Mouse (Mus musculus) heart, postnatal 25 days (tissue): Measurements from ENCODE around the gene Stk24. TPM values are rescaled to one million over a fixed set of nuclear protein-coding genes. Genes with fewer than 3 reads are reported as not detected.

Source experiments
- DNase-seq: peaks from one replicate; pipeline ENCODE4 v3.0.0; 2022; ENCODE audit warnings: low spot score
- intact Hi-C: fragments of 180-260 bp; cut with DNase I; formaldehyde crosslinking; loops from one replicate; pipeline ENCODE4 v1.15.1; 2025
- total RNA-seq, 2 experiments: library from RNA; stranded (reverse); gene quantifications; 2 replicates each; pipeline ENCODE4 v1.2.3; 2021

Stk24 gene
- total RNA-seq, 2 experiments from 2014 or later, result 67.1 to 78.4 TPM

DNA sequence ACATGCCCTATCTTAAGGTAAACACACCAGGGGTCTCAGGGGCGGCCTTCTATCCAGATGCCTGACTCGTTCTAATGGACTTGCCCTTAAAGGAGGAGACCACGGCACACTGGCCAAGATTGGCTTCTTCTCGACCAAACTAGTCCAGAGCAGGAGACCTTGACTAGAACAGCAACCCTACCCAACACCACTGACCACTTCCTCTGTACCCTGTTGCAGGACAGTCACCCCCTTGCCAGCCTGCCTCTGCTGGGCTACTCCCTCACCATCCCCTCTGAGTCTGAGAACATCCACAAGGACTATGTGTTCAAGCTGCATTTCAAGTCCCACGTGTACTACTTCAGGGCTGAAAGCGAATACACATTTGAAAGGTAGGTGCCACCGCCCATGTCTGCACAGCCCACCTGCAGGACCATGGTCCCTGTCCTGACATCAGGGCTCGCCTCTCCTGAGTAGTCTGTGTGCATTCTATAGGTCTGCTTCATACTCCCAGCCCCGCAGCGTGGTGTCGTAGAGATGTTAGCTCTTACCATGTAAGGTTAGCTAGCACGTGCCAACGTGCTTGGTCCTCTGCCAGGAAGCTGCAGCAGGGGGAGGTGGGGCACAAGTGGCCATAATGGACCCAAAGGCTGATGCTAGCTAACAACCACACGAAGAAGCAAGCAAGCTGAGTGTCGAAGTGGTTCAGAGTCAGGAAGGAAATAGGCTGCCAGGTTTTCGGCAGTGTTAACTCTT lies 99.0 kb downstream of the Stk24 start:
- no peak for DNase-seq
- intact Hi-C loops, result no loop called here

DNA sequence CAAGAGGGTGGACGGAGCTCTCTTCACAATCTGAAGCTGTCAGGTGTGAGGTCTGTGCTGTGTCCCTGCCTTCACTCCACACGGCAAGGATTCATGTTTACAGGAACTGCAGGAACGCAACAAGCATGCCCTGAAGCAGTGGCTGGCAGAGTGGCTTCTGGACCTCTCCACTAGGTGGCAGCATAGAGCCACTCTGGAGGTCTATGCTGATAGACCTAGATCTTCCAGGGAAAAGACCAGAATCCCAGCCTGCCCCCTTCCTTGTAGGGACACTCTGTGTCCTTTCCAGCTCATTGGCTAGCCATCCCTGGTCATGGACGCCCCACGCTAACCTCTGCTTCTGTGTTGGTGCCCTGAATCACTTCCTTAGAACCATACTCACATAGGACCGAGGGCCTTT lies 100.7 kb downstream of the Stk24 start:
- intact Hi-C loops, result loop anchor here (1.0 to 10.0 kb wide), 4 partner anchors 100 to 306 kb away; no protein-coding TSS in a partner anchor
- DNase-seq, result peak; percentile 55

DNA sequence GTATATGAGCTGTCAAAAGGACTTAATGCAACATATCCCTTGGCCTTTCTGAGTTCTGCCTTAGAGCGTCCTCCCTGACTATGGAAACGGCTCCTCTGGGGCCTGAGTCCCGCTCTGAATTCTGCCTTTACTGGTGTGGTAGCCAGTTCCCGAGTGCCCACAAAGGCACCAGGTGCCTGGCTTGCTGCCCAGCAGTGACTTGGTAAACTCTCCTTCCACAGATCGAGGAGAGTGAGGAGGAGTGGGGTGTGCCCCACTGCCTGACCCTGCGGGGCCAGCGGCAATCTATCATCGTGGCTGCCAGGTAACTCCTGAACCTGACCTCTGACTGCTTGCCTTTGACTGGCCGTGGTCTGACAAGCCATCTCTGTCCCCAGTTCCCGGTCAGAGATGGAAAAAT lies 103.8 kb downstream of the Stk24 start:
- no peak for DNase-seq
- intact Hi-C loops, result loop anchor here (10.0 kb wide), 1 partner anchor 309 kb away; no protein-coding TSS in a partner anchor

DNA sequence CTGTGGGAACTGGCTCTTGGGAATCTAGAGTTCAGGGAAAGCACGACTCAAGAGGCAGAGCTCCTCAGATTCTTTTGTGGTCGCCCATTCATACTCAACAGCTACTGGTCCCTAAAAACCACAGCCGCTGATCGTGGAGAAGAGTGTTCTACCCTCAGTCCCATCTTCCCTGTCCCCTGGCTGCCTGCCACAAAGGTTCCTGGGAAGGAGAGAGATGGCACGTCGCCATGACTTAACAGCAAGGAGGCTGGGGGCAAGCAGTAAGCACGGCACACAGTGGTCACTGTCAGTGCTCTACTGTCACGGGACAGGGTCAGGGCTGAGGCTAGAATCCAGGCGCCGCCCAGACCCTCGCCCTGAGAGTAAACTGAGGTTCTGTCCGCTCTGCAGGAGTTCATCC lies 104.8 kb downstream of the Stk24 start:
- DNase-seq, result no peak
- intact Hi-C loops, result loop anchor here (10.0 kb wide), 1 partner anchor 310 kb away; no protein-coding TSS in a partner anchor

DNA sequence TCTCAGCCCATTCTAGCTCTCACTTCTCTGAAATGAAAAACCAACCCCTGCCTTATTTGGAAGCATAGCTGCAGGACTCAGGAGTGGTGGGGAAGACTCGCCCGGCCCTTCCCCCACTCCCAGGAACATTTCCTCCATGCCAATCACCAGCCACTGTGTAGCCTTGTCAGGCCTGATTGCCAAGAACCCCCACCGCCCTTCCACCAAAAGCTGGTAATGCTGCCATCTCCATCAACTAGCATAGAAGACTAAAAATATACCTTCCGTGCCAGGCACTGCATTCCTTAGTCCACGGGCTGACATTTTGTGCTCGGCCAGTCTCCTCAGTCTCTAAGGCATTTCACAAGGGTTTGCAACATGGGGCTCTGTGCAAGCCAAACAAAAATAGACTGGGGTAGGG lies 109.3 kb downstream of the Stk24 start:
- intact Hi-C loops, result loop anchor here (10.0 kb wide), 1 partner anchor 314 kb away; no protein-coding TSS in a partner anchor
- DNase-seq, result no peak

DNA sequence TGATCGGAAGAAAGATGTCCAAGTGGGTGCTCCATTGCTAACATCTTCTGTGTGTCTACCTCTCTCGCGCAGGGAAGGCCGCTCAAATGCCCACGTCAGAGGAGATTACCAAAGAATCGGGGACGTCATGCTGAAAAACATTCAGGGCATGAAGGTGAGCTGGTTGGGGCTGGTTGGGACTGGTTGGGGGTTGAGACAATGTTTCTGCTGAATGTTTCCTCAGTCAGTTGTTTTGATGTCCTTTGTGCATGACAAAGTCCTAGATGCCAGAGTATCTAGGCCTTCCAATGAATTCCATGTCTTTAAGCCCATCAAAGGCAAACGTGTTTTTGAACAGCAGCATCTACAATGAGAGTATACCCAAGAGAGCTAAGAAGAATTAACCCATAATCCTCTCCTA lies 112.0 kb downstream of the Stk24 start:
- intact Hi-C loops, result no loop called here
- no peak for DNase-seq

DNA sequence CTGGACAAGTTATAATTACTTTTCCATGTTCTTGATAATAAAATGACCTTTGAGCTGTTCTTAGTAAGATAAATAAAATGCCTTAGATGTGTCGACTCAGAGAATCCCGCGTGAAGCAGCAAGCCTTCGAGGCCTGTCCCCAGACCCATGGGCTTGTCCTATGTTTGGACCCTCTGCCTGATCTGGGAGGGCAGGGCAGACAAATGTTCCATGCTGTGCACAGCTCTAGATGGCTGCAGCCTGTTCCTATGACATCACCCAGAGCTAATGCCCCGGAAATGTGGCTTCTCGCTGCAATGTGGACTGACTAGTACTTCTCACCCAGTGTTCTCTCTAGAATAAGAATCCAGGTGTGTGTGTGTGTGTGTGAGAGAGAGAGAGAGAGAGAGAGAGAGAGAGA lies 115.4 kb downstream of the Stk24 start:
- no peak for DNase-seq
- intact Hi-C loops, result loop anchor here (5.0 kb wide), 1 partner anchor 188 kb away; no protein-coding TSS in a partner anchor

DNA sequence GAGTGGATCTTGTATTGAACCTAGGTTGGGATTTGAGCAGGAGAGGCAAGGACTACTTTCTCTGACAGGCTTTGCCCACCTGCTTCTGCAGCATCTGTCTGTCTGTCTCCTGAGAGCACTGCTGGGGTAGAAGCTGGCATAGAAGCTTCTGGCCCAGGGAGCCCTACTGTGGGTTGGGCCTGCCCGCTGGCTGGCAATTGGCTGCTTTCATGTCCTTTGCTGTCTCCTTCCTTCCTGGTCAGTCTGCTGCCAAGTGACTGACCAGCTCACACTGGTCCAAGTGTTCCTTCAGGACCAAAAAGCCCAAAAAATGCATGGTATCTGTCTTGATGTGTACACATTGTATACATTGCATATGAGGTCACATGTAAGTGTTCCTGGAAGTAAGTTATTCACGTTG lies 115.9 kb downstream of the Stk24 start:
- intact Hi-C loops, result loop anchor here (5.0 kb wide), 1 partner anchor 188 kb away; no protein-coding TSS in a partner anchor
- DNase-seq, result no peak

DNA sequence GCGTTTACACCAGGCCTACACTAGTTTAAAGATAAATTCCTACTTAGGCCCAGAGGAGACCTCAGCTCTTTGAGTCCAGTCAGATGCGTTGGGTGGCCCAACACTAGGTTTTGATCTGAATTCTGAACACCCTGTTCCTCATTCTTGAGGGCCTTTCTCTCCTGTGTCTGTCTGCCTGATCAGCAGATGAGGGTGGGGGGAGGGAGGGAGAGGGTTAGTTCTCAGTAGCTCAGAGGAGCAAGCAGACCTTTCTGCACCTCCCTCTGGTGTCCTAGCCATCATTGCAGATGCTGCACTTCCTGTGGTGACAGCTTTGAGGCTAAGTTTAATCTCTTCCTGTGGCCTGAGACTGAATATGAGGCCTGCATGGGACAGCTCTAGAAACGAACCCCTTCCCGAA lies 117.2 kb downstream of the Stk24 start:
- intact Hi-C loops, result loop anchor here (5.0 kb wide), 1 partner anchor 190 kb away; no protein-coding TSS in a partner anchor
- DNase-seq, result no peak

DNA sequence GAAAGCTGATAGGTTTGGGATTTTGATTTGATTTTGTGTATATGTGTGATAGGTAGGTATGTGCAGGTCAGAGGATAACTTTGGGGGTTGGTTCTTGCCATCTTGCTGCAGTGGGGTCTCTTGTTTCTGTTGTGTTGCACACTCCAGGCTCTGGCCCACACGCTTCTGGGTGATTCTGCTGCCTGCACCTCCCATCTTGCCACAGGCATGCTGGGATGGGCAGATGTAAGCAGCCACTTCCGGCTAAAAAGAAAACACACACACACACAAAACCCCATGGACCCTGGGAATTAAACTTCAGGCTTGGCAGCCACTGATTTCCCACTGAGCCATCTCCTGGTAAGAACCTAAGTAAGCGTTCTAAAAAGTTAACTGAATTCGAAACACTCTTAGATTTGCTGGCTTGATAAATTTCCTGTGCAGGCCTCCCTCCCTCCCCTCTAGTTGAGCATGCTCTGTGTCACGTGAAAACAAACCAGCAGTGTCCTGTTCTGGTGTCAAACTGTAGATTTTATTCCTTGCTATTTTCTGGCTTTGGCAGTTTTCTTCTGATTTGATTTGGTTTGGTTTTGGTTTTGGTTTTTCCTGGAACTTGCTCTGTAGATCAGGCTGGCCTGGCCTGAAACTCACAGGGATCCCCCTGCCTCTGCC lies 118.5 kb downstream of the Stk24 start:
- intact Hi-C loops, result loop anchor here (5.0 kb wide), 1 partner anchor 191 kb away; no protein-coding TSS in a partner anchor
- no peak for DNase-seq

DNA sequence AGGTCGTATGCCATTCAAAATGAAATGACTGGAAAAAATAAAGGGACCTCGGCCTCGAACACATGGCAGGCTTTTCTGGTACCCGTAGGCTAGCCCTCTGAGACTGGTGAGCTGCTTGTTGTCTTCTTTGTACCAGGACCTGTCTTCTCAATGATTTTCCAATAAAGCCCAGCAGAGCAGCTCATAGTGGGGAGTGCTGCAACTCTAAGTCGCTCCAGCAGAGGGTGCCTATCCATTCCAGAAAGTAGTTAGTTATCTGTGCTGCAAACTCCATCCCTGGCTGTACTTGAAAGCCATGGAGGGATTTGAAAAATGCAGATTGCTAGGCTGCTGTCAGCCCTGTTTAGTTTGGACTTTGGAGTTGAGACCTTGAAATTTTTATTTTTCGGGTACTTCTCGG lies 120.0 kb downstream of the Stk24 start:
- intact Hi-C loops, result loop anchor here (5.0 kb wide), 1 partner anchor 193 kb away; no protein-coding TSS in a partner anchor
- DNase-seq, result no peak

DNA sequence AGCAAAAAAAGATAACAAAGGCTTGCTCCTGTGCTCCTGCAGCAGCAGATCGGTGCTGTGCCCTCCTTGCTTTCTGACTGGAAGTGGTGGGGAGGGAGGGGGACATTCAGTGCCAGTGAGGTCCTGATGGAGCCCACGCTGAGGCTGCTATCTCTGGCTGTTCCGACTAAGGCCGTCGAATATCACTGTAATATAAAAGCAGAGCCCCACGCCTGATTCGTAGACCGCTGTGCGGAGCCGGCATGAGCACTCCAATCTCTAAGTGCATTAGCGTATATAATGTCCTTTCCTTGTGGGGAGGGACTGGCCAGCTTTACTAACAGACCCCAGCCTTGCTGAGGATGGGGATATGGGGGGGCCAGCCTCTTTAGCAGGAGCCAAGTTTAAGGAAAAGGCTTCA lies 120.5 kb downstream of the Stk24 start:
- DNase-seq, result no peak
- intact Hi-C loops, result no loop called here

DNA sequence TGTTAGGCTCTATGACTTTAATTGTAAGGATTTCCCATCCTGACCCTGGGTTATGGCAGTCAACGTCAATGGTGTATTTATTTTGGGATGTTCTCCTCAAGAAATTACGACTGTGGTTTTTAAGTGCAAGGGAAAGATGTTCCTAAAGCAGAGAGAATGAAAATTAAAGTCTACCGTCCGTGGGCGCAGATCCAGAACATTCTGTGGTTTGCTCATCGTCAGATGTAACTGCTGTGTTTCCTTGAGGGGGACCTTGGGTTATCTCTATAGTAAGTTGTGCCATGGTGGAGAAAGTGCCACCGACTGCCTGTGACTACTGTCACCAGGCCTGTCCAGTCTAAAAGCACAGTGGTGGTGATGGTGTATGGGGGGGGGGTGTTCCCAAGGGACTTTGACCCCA lies 122.9 kb downstream of the Stk24 start:
- DNase-seq, result no peak
- intact Hi-C loops, result no loop called here

DNA sequence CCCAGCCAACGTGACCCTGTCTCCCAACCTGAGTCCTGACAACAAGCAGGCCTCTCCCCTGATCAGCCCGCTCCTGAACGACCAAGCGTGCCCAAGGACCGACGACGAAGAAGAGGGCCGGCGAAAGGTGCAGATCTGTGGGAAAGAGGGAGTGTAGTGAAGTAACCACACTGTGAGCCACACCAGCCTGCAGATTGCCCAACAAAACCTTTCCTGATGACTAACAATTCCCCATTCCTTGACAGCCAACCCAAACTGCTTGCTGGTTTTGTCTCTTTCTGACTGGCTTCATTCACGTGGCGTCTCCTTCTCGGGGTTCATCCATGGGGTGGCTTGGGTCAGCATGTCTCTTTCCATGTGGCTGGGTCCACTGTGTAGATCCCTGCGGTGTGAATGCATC lies 124.3 kb downstream of the Stk24 start:
- intact Hi-C loops, result no loop called here
- DNase-seq, result no peak

DNA sequence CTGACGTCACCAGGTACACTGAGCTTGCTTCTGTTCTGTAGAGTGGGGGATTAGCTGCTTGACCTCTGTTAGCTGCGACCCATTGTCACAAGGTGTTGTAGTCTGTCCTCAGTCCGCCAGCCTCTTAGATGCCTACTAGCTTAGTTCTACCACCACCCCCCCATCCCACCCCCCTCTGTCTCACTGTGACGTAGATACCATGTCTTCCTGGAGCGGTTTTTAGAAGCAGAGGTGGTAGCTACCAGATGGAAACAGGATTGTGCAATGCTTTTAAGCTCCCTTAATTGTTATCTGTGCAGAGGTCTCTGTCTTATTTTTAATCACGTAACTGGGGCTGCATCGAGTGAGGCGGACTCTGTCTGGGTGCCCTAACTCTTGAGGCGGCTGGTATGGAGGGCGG lies 124.9 kb downstream of the Stk24 start:
- no peak for DNase-seq
- intact Hi-C loops, result no loop called here

DNA sequence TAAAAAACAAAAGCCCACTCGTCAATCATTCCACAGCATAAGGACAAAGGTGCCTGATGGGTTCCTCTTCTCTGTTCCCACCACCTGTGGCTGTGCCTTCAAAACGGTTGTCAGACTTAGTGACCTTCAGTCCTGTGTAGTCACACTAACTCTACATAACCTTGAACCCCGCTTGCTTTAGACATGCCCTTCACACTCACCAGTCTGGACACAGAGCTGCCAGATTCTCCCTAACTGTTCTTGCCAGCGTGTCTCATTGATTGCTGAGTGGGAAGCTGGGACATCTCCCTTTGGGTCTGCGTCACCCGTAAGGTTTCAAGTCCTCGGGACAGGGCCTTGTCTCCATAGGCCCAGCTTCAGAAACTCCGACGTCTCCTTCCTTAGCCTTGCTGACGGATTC lies 127.3 kb downstream of the Stk24 start:
- DNase-seq, result no peak
- intact Hi-C loops, result no loop called here

DNA sequence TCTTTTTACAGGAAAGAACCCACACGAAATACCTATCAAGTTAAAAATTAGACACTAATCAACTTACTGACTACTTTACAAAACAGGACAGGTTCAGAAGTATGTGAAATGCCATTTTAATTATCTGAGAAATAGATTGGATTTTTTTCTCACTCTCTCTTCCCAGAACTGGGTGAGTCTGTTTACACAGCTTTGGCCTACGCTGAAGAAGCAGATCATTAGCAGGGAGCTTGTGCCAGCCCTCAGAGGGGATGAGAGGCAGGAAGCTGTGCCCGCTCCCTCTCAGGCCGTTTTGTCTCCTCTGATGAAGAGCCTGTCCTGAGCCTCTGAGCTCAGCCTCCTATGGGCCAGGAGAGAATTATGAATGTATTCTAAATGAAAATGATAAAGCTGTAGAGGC lies 128.1 kb downstream of the Stk24 start:
- intact Hi-C loops, result no loop called here
- no peak for DNase-seq

DNA sequence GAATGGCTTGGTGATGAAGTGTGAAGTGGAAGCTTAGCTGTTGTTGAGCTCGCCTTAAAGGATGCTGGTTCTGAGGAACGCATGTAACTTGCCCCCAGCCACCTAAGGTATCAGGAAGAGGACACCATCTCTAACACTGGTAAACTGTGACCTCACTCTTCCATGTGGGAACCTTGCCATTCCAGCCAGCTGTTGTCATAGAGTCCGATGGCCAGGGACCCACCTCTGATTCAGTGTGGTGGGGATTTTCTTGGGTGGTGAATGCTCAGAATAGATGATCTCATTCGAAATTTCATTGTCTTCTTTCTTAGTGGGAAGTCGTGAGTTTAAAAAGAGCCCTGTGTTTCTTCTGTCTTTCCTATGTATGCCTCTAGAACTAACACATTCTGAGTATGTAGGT lies 128.7 kb downstream of the Stk24 start:
- DNase-seq, result no peak

DNA sequence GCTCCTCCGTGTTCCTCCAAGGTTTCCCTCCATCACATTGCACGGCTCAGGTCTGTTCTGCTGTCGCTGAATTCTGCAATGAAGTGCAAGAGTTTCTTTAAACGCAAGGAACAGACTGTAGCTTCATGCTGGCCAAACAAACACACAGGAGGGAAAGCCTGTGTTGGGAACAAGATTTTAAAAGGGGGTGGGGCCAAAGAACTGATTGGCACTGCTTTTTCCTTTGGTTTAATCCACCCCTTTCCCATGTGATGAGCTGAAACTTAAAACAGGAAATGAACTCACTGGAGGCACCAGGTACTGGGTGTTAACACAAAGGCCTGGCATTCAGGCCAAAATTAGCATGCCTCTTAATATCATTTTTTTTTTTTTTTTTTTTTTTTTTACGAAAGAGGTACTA lies 131.5 kb downstream of the Stk24 start:
- no peak for DNase-seq
- intact Hi-C loops, result no loop called here

More for the DNA sequence above, 128.7 kb downstream of the Stk24 start:
- intact Hi-C loops, result no loop called here

DNA sequence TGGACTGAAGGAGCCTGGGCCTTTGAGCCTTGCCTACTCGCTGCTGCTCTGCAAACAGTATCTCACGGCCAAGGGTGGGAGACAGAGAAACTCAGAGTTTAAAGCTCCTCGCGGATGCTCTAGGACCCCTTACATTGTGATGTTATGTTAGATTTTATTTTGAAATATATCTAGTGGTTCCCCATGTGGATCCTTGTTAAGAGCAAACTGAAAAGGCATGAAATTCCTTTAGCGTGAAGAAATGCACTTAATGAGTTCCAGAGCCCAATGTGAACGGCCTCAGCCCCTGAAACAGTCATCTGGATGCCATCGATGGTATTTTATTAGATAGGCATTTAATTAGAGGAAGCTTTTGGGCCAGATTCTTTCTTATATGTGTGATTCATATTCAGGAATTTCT lies 132.5 kb downstream of the Stk24 start:
- intact Hi-C loops, result no loop called here
- DNase-seq, result no peak

DNA sequence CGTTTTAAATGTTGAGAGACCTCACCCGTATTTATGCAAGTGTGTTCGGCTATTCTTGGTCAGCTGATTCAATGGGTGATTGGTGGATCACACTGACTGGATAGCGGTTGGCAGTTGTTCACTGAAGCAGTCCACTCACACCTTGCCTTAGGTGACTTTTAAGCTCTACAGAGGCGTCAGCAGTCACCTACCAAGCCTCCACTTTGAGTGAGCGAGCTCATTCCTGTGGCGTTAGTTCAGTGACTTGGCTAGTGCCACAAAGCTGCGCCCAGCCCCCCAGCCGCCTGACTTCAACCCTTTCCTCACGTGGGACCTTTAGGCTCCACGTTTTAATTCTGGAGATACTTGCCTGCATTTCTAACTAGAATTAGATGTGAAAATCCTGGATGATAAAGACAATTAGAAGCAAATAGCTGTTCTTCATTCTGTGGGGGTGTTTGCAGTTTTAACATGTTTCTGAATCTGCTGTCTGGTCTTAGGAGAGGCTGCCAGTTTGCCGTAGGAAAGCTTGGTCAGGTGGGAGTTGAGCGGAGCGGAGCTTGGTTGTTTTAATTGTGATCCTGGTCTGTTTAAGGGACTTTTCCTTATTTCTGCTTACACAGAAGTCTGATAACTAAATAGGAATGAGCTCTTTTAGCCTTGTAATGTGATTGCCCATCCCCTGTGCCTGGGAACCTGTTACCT lies 133.6 kb downstream of the Stk24 start:
- DNase-seq, result no peak
- intact Hi-C loops, result no loop called here
